Mouse (Mus musculus): ENCODE measurements around the gene Aplnr.

GRCm38 (mm10) chr2:85132204-85132603 is 3.8 kb upstream of the Aplnr start:
- TF ChIP-seq CTCF (conservative IDR thresholded peaks at IDR 0.05; ENCODE audit: low read length) (no peak), NANOG (IDR thresholded peaks at IDR 0.05; ENCODE audit: borderline replicate concordance, low read length) (no peak)
